Mouse (Mus musculus) liver, embryonic 12.5 days (tissue): ENCODE data around the gene Hist1h2ad. TPM values are rescaled to one million over a fixed set of nuclear protein-coding genes. Genes with fewer than 3 reads are reported as not detected.
"Not testable (repeated sequence)": the region's sequence is repeated elsewhere in the genome, so short reads cannot be mapped to it uniquely, and the experiment has no call there.

Source experiments
- ATAC-seq: fragments of 200-750 bp; cut with Nextera tagmentation; 2 replicates; pipeline ENCODE4 v1.8.0; 2017; ENCODE audit warnings: moderate number of reproducible peaks, mild to moderate bottlenecking, moderate library complexity
- H3K27ac ChIP-seq: fragments of 300-500 bp; sonication (generic); 2 replicates; pipeline ENCODE4 v1.5.1; 2016; ENCODE audit warnings: mild to moderate bottlenecking
- H3K27me3 ChIP-seq: fragments of 300-500 bp; sonication (generic); replicated peaks from 2 replicates; pipeline ENCODE4 v1.6.1; 2016; ENCODE audit warnings: mild to moderate bottlenecking, moderate library complexity
- H3K36me3 ChIP-seq: fragments of 300-500 bp; sonication (generic); 2 replicates; pipeline ENCODE4 v1.6.1; 2016; ENCODE audit warnings: mild to moderate bottlenecking, moderate library complexity
- H3K4me1 ChIP-seq: fragments of 300-500 bp; sonication (generic); 2 replicates; pipeline ENCODE4 v1.6.1; 2016
- H3K4me2 ChIP-seq: fragments of 300-500 bp; sonication (generic); 2 replicates; pipeline ENCODE4 v1.6.1; 2016; ENCODE audit warnings: mild to moderate bottlenecking, moderate library complexity
- H3K4me3 ChIP-seq: fragments of 300-500 bp; sonication (generic); 2 replicates; pipeline ENCODE4 v1.5.1; 2016; ENCODE audit warnings: mild to moderate bottlenecking, moderate library complexity
- H3K9ac ChIP-seq: fragments of 300-500 bp; sonication (generic); 2 replicates; pipeline ENCODE4 v1.6.1; 2016; ENCODE audit warnings: mild to moderate bottlenecking, moderate library complexity
- H3K9me3 ChIP-seq: fragments of 300-500 bp; sonication (generic); replicated peaks from 2 replicates; pipeline ENCODE4 v1.6.1; 2016; ENCODE audit warnings: mild to moderate bottlenecking, moderate library complexity
- WGBS: fragments of 180-500 bp; shearing (Covaris S2); methylation state at CpG from one replicate; pipeline ENCODE4 v1.1.7; 2016; ENCODE audit not compliant: insufficient replicate concordance; 5-methylcytosine and 5-hydroxymethylcytosine counted together
- polyA plus RNA-seq: library from polyadenylated mRNA; unstranded; fragments of >200 nt; fragmentation: Nextera tagmentation; extraction: Ambion mirVana; gene quantifications from 2 replicates; pipeline ENCODE4 v1.2.1, GENCODE M21; 2016

Gene Hist1h2ad
- polyA plus RNA-seq, 1 experiment from 2014 or later: 1.2 TPM

- WGBS: 59% methylated on average over 3 of the region's 3 CpGs
- H3K9ac ChIP-seq: peak overlapping the region; percentile 90
- peak overlapping the region; percentile 99 for H3K27ac ChIP-seq
Observed at GRCm38 (mm10) chr13:23556906-23557305, 17.3 kb upstream of the Hist1h2ad start.

DNA sequence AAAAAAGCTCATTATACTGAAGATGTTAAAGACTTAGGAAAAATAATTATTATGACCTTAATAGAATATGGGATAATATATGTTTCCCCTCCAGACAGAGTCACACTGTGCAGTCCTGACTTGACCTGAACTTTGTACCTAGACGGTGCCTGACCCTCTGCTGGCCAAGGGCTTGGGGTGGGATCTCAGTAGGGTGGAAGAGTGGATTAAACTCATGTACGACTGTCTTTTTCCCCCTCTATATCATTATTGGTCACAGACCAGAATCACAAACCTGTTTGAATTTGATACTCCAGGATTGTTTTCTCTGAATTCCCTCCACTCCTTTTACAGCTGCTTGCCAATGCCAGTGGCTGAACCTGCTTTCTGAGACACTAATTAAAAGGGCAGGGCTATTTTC is 13.5 kb upstream of the Hist1h2ad start:
- not testable (repeated sequence) for ATAC-seq, H3K36me3 ChIP-seq, H3K27me3 ChIP-seq, H3K9me3 ChIP-seq
- Histone ChIP-seq H3K4me3 (peak overlapping the region; percentile 29; the same call in 1 of the 2 replicates), H3K9ac (peak overlapping the region; percentile 61), H3K27ac (peak overlapping the region; percentile 85), H3K4me2 (peak overlapping the region; percentile 58), H3K4me1 (peaks cover 52% of the 10 kb centered on the region)
- WGBS: 29% methylated on average over 2 of the region's 2 CpGs

More at GRCm38 (mm10) chr13:23556906-23557305, 17.3 kb upstream of the Hist1h2ad start:
- Histone ChIP-seq H3K36me3 (no peaks in the 10 kb centered on the region), H3K4me2 (peak overlapping the region; percentile 79), H3K9me3 (no peaks in the 10 kb centered on the region), H3K4me3 (peak overlapping the region; percentile 60), H3K27me3 (no peaks in the 10 kb centered on the region), H3K4me1 (peaks cover 48% of the 10 kb centered on the region)
- ATAC-seq: no peak

- Histone ChIP-seq H3K9ac (peak overlapping the region; percentile 71), H3K4me1 (peaks cover 52% of the 10 kb centered on the region), H3K4me3 (peak overlapping the region; percentile 53), H3K27ac (peak overlapping the region; percentile 99), H3K4me2 (peak overlapping the region; percentile 82)
- H3K27me3 ChIP-seq, H3K9me3 ChIP-seq, H3K36me3 ChIP-seq, ATAC-seq: not testable (repeated sequence)
- WGBS: 0% methylated on average over 2 of the region's 5 CpGs
Observed at GRCm38 (mm10) chr13:23561531-23561882, 12.7 kb upstream of the Hist1h2ad start.

- not testable (repeated sequence) for H3K27me3 ChIP-seq, H3K36me3 ChIP-seq, H3K9me3 ChIP-seq
- peak; percentile 93 for ATAC-seq
- 0% methylated on average over 57 of the region's 67 CpGs for WGBS
- H3K9ac ChIP-seq: peak within 1 kb of the TSS; percentile 77
- H3K27ac ChIP-seq: peak within 1 kb of the TSS; percentile 99
- H3K4me2 ChIP-seq: peak within 1 kb of the TSS; percentile 82
- H3K4me1 ChIP-seq: peaks cover 49% of the 10 kb centered on the region
- peak within 1 kb of the TSS; percentile 53 for H3K4me3 ChIP-seq
Observed at GRCm38 (mm10) chr13:23561883-23562659, 12.1 kb upstream of the Hist1h2ad start, which contains the start of gene Hist1h3e. Gene Hist1h3e, minus strand, starts transcription at chr13:23562369.

GRCm38 (mm10) chr13:23562699-23563462 is 11.3 kb upstream of the Hist1h2ad start:
- Histone ChIP-seq H3K9ac (peak overlapping the region; percentile 77), H3K4me2 (peak overlapping the region; percentile 82), H3K9me3 (no peaks in the 10 kb centered on the region), H3K27me3 (no peaks in the 10 kb centered on the region), H3K36me3 (no peaks in the 10 kb centered on the region), H3K4me1 (peaks cover 51% of the 10 kb centered on the region), H3K27ac (peak overlapping the region; percentile 99), H3K4me3 (peak overlapping the region; percentile 53)
- 5% methylated on average over 18 of the region's 18 CpGs for WGBS
- ATAC-seq: no peak

DNA sequence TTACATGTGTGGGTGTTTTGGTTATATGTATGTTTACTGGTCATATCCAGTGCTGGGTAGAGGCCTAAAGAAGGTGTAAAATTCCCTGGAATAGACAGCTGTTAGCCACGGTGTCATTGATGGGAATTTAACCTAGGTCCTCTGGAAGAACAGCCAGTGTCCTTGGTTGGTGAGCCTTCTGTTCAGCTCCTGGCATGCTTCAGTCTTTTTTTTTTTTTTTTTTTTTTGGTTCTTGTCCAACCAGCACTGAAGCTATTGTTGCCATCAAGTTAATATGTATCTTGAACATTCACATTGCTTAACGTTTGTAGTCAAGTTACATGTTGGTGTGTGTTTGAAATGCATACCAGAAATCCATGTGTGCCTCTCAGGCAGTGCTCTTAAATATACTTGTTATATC is 9.7 kb upstream of the Hist1h2ad start:
- Histone ChIP-seq H3K27ac (peak overlapping the region; percentile 99), H3K27me3 (no peaks in the 10 kb centered on the region), H3K4me2 (no peak overlapping the region), H3K9ac (peak overlapping the region; percentile 31; the same call in 1 of the 2 replicates), H3K9me3 (no peaks in the 10 kb centered on the region), H3K4me1 (peaks cover 55% of the 10 kb centered on the region), H3K36me3 (no peaks in the 10 kb centered on the region), H3K4me3 (no peak overlapping the region)
- no peak for ATAC-seq
- WGBS: 79% methylated on average over 2 of the region's 2 CpGs

- not testable (repeated sequence) for H3K9me3 ChIP-seq, H3K27me3 ChIP-seq, ATAC-seq, H3K36me3 ChIP-seq
- peak overlapping the region; percentile 75 for H3K9ac ChIP-seq
- H3K4me1 ChIP-seq: peaks cover 40% of the 10 kb centered on the region
- peak overlapping the region; percentile 99 for H3K27ac ChIP-seq
- H3K4me3 ChIP-seq: peak overlapping the region; percentile 44
- peak overlapping the region; percentile 79 for H3K4me2 ChIP-seq
- WGBS: 2% methylated on average over 27 of the region's 41 CpGs
Observed at GRCm38 (mm10) chr13:23570261-23571021, 3.7 kb upstream of the Hist1h2ad start.

- Histone ChIP-seq H3K4me1 (peaks cover 35% of the 10 kb centered on the region), H3K27me3 (no peaks in the 10 kb centered on the region), H3K36me3 (no peaks in the 10 kb centered on the region), H3K9me3 (no peaks in the 10 kb centered on the region), H3K4me2 (peak within 1 kb of the TSS; percentile 79), H3K9ac (peak within 1 kb of the TSS; percentile 85), H3K4me3 (peak within 1 kb of the TSS; percentile 58), H3K27ac (peak within 1 kb of the TSS; percentile 99)
- under 1% methylated on average over 18 of the region's 18 CpGs for WGBS
- ATAC-seq: peak; percentile 81
Observed at GRCm38 (mm10) chr13:23571022-23571503, 3.1 kb upstream of the Hist1h2ad start, which contains the start of the genes Hist1h2ae and Hist1h2bg. Gene Hist1h2ae, minus strand, starts transcription at chr13:23571220. Gene Hist1h2bg, plus strand, starts transcription at chr13:23571396.

DNA sequence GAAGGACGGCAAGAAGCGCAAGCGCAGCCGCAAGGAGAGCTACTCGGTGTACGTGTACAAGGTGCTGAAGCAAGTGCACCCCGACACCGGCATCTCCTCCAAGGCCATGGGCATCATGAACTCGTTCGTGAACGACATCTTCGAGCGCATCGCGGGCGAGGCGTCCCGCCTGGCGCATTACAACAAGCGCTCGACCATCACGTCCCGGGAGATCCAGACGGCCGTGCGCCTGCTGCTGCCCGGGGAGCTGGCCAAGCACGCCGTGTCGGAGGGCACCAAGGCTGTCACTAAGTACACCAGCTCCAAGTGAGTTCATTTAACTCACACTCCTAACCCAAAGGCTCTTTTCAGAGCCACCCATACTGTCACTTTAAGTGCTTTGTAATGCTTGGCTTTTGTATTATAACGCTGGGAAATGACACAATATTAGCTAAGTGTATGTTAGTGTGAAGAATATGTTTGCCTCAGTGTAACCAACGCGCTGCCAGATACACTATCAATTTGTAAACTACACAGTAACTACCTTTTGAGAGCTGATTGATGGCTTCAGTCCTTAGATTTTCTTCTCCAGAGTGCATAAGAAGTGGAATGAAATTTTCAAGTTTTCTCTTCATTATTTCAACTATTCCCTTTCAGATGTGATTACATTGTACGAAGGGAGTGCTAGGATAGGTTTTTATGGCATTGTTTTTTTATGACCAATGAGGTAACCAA is 2.5 kb upstream of the Hist1h2ad start:
- Histone ChIP-seq H3K4me2 (peak overlapping the region; percentile 79), H3K4me1 (peaks cover 39% of the 10 kb centered on the region), H3K4me3 (peak overlapping the region; percentile 58), H3K27ac (peak overlapping the region; percentile 99), H3K9ac (peak overlapping the region; percentile 85)
- H3K27me3 ChIP-seq, H3K36me3 ChIP-seq, H3K9me3 ChIP-seq: not testable (repeated sequence)
- under 1% methylated on average over 13 of the region's 34 CpGs for WGBS
- peak; percentile 6; the same call in 1 of the 2 replicates for ATAC-seq

DNA sequence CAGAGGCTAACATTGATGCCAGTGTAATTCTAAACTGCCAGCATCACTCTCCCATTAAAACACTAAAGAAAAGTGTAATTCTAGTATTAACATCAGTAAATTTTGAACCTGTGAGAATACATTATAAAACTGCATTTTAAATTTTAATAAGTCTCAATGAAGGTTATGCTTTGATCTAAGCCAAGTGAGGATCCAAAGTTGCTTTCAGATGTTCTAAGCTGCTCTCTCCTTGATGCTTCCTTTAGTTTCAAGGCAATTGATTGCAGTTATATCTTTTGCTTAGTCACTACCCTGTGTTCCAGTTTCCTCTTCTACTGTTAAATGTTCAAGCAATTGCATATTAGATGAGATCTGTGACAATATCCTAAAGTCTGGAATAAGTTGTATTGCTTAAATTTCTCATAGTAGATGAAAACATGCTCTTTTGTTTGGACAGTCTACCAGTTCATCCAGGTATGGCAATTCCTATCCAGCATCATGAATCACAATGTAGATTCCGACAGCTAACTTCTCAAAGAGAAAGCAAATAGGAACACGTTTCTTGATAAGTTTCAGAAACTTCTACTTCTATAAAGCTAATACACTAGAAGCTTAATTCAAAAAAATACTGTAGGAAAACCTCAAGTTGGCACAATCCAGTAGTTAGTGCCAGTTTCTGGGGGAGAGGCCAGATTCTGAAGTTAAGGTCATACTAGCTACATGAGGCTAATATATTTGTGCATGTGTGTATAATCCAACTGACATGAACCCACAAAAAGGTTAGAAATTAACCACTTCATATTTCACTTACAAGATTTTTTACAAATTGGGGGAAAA is 1.8 kb upstream of the Hist1h2ad start:
- Histone ChIP-seq H3K4me1 (peaks cover 42% of the 10 kb centered on the region), H3K9ac (peak overlapping the region; percentile 85), H3K9me3 (no peaks in the 10 kb centered on the region), H3K4me2 (peak overlapping the region; percentile 79), H3K27ac (peak overlapping the region; percentile 99), H3K36me3 (no peaks in the 10 kb centered on the region), H3K4me3 (peak overlapping the region; percentile 58), H3K27me3 (no peaks in the 10 kb centered on the region)
- WGBS: 23% methylated on average over 2 of the region's 2 CpGs
- ATAC-seq: no peak
